Mouse (Mus musculus): ENCODE measurements around the gene Syde1. TPM values are rescaled to one million over a fixed set of nuclear protein-coding genes. Genes with fewer than 3 reads are reported as not detected.

The Syde1 gene
- total RNA-seq, 2 experiments from 2014 or later, result 6.3 TPM

DNA sequence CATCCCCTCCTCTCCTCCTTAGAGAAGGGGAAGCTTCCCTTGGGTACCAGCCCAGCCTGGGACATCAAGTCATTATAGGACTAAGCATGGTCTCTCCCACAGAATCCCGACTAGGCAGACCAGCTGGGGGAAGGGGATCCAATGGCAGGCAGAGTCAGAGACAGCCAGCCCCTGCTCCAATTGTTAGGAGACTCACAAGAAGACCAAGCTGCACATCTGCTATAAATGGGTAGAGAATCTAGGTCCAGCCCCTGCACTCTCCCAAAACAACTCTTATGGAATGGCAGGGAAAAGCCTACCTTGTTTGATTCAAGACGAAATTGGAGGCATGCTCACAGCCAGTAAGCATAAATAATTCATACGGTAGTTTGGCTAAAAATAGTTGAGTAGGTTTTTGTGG is 18.5 kb downstream of the Syde1 start:
- no peak for TF ChIP-seq CTCF (conservative IDR thresholded peaks at IDR 0.05)
- H3K27ac ChIP-seq, result no peak overlapping the region
- no peak overlapping the region for H3K4me3 ChIP-seq
- no peak for DNase-seq (ENCODE audit: low spot score in 2 of 2)

DNA sequence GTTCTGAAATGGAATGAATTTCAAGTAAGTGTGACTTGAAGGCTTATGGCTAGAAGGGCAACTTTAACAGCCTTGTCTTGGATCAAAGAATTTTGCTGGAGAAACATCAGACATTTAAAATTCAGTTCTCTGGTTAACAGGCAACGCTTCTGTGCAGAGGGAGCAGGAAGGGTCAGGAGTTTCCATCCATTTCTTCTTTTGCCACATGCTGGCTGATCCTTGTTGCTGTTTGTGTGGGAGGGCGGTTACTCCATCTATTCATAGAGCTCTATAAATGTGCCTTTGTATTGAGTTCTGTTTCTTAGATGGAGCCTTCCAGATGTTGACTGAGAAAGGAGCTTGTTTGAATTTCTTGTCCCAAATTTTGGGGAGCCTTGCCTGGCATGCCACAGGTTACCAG is 20.9 kb downstream of the Syde1 start:
- Histone ChIP-seq H3K4me3 (no peak overlapping the region), H3K27ac (peak overlapping the region; percentile 8; the same call in 1 of the 2 replicates)
- no peak for DNase-seq (ENCODE audit: low spot score in 2 of 2)
- no peak for TF ChIP-seq CTCF (conservative IDR thresholded peaks at IDR 0.05)

- Histone ChIP-seq H3K27ac (peak overlapping the region; percentile 8; the same call in 1 of the 2 replicates), H3K4me3 (no peak overlapping the region)
- no peak for DNase-seq (ENCODE audit: low spot score in 2 of 2)
- no peak for TF ChIP-seq CTCF (conservative IDR thresholded peaks at IDR 0.05)
These were observed 21.3 kb downstream of the Syde1 start for GRCm38 (mm10) chr10:78570416-78570815.

DNA sequence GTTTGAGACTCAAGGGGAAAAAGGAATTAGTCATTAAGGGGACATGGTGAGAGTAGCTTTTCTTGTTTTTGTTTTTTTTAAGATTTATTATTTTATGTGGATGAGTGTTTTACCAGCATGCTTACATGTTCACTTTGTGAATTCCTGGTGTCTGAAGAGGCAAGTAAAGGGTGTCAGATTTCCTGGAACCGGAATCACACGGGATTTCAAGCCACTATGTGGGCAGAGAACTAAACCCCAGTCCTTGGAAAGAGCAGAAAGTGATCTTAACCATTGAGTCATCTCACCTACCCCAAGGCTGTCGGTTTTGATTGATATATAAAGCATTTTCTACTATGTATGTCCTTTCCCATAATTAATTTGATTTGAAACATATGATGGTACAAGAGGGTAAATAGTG is 22.1 kb downstream of the Syde1 start:
- no peak for TF ChIP-seq CTCF (conservative IDR thresholded peaks at IDR 0.05)
- no peak for DNase-seq (ENCODE audit: low spot score in 2 of 2)
- no peak overlapping the region for H3K27ac ChIP-seq
- H3K4me3 ChIP-seq, result no peak overlapping the region

DNA sequence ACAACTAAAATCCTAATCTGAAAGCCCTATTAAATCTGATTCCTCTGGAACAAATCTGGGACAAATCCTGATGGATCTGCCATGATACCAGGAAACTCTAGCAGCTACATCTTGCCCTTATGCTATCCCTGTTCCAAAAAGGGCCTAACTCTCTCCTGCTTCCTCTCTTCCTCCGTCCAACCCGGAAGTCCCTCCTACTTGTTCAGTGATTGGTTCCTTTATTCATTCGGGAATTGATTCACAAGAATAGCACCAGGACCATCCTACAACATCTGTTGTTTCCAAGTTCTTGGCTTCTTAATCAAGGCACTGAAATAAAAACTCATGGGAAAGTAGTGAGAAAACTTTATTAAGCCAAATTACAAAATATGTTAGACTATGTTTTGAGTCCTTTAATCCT is 22.6 kb downstream of the Syde1 start:
- Histone ChIP-seq H3K27ac (no peak overlapping the region), H3K4me3 (no peak overlapping the region)
- DNase-seq (ENCODE audit: low spot score in 2 of 2), result no peak
- no peak for TF ChIP-seq CTCF (conservative IDR thresholded peaks at IDR 0.05)

DNA sequence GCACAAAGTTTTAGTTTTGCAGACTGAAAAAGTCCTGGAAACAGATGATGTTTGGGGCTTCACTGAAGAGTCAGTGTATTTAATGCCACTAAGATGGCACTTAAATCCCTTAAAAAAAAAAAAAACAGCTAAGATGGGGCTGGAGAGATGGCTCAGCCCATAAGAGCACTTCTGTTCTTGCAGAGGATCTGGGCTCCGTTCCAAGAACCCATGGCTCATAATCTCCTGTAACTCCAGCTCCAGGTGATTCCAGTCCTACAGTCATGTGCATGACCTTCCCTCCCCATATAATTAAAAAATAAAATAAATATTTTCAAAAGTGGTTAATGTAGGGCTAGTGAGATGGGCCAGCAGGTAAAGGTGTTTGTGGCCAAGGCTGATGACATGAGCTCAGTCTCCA is 26.7 kb downstream of the Syde1 start:
- Histone ChIP-seq H3K4me3 (no peak overlapping the region), H3K27ac (no peak overlapping the region)
- TF ChIP-seq CTCF (conservative IDR thresholded peaks at IDR 0.05), result no peak
- no peak for DNase-seq (ENCODE audit: low spot score in 2 of 2)

GRCm38 (mm10) chr10:78540943-78541342 is 50.8 kb downstream of the Syde1 start:
- Histone ChIP-seq H3K27ac (no peak overlapping the region), H3K4me3 (no peak overlapping the region)
- TF ChIP-seq CTCF (conservative IDR thresholded peaks at IDR 0.05), result peak; percentile 62
- DNase-seq (ENCODE audit: low spot score in 2 of 2), result no peak

Other genes starting within 250 kb of the Syde1 start
- gene Agpat3, start 239.5 kb downstream of the Syde1 start, total RNA-seq (2021), result 100 to 1,000 TPM; 207 to 216 TPM
- 100 to 1,000 TPM; 352 to 358 TPM for gene Rrp1, start 178.9 kb downstream of the Syde1 start, total RNA-seq (2021)
- gene Cstb, start 166.3 kb downstream of the Syde1 start, total RNA-seq (2021), result 10 to 100 TPM; 29.9 to 34.9 TPM
- gene Pdxk, start 127.0 kb downstream of the Syde1 start, total RNA-seq (2021), result 10 to 100 TPM; 95.6 to 96.1 TPM
- not detected for gene Olfr1358, start 74.5 kb downstream of the Syde1 start, total RNA-seq (2021)
- gene Ilvbl, start 17.6 kb downstream of the Syde1 start, total RNA-seq (2021), result 10 to 100 TPM; 27.8 to 30.2 TPM
- not detected for gene Olfr1357, start 26.1 kb upstream of the Syde1 start, total RNA-seq (2021)
- gene Casp14, start 126.3 kb upstream of the Syde1 start, total RNA-seq (2021), result not detected
- under 1 TPM; 0.81 to 0.84 TPM for gene Ccdc105, start 161.1 kb upstream of the Syde1 start, total RNA-seq (2021)
- gene Slc1a6, start 188.5 kb upstream of the Syde1 start, total RNA-seq (2021), result 10 to 100 TPM; 11.0 to 11.5 TPM